Mouse (Mus musculus): ENCODE measurements around the gene Gsta3. TPM values are rescaled to one million over a fixed set of nuclear protein-coding genes. Genes with fewer than 3 reads are reported as not detected.
"Not testable (repeated sequence)": the region's sequence is repeated elsewhere in the genome, so short reads cannot be mapped to it uniquely, and the experiment has no call there.

Gene Gsta3
- polyA plus RNA-seq, 1 experiment from 2014 or later, result 10.3 TPM

GRCm38 (mm10) chr1:21274437-21275040, 34.1 kb downstream of the Gsta3 start:
- Histone ChIP-seq H3K9ac (no peak overlapping the region), H3K9me3 (replicated peaks) (no peaks in the 10 kb centered on the region), H3K4me3 (replicated peaks) (no peak overlapping the region), H3K4me1 (0 out of 2 replicates have a peak, but pooled peaks cover 6% of the 10 kb centered on the region), H3K36me3 (no peaks in the 10 kb centered on the region), H3K4me2 (replicated peaks) (no peak overlapping the region), H3K27me3 (no peaks in the 10 kb centered on the region), H3K27ac (replicated peaks) (no peak overlapping the region)
- 62% methylated on average over 2 of the region's 2 CpGs for WGBS
- ATAC-seq (ENCODE audit: insufficient number of reproducible peaks, low FRiP score, low TSS enrichment, low read depth), result no peak

- not testable (repeated sequence) for H3K4me2 ChIP-seq (replicated peaks)
These were observed 35.0 kb downstream of the Gsta3 start for GRCm38 (mm10) chr1:21275366-21275765.

GRCm38 (mm10) chr1:21276158-21276557, 35.8 kb downstream of the Gsta3 start:
- H3K4me3 ChIP-seq (replicated peaks); H3K4me1 ChIP-seq; ATAC-seq (ENCODE audit: insufficient number of reproducible peaks, low FRiP score, low TSS enrichment, low read depth); H3K9ac ChIP-seq; H3K27me3 ChIP-seq; H3K4me2 ChIP-seq (replicated peaks); H3K36me3 ChIP-seq; H3K27ac ChIP-seq (replicated peaks); H3K9me3 ChIP-seq (replicated peaks): not testable (repeated sequence)
- 42% methylated on average over 2 of the region's 2 CpGs for WGBS

More at GRCm38 (mm10) chr1:21275366-21275765, 35.0 kb downstream of the Gsta3 start:
- WGBS, result 84% methylated on average over 5 of the region's 5 CpGs
- H3K27me3 ChIP-seq; H3K27ac ChIP-seq (replicated peaks); H3K9ac ChIP-seq; H3K36me3 ChIP-seq; ATAC-seq (ENCODE audit: insufficient number of reproducible peaks, low FRiP score, low TSS enrichment, low read depth); H3K4me1 ChIP-seq; H3K9me3 ChIP-seq (replicated peaks); H3K4me3 ChIP-seq (replicated peaks): not testable (repeated sequence)

DNA sequence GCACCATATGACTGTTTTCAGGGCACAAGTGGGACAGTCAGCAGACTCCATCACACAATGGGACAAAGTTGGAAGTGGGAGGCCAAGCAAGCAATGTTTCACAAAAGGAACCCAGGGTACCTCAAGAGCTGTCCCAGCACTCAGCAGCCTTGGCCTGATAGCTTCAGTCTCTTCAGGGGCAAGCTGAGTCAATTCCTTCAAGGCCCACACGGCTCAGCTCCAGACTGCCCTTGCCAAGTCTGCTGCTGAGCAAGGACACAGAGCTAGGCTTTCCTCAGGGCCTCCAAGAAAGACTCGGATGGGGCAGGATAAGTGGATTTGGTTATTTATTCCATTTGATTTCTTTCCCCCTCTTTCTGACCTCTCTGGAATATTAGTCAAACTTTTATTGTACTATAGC, 39.9 kb downstream of the Gsta3 start:
- no peaks in the 10 kb centered on the region for H3K4me1 ChIP-seq
- no peaks in the 10 kb centered on the region for H3K27me3 ChIP-seq
- no peaks in the 10 kb centered on the region for H3K9me3 ChIP-seq (replicated peaks)
- H3K27ac ChIP-seq (replicated peaks), result no peak overlapping the region
- 74% methylated on average over 2 of the region's 2 CpGs for WGBS
- no peak overlapping the region for H3K9ac ChIP-seq
- H3K4me3 ChIP-seq (replicated peaks), result no peak overlapping the region
- H3K36me3 ChIP-seq, result no peaks in the 10 kb centered on the region
- no peak overlapping the region for H3K4me2 ChIP-seq (replicated peaks)
- no peak for ATAC-seq (ENCODE audit: insufficient number of reproducible peaks, low FRiP score, low TSS enrichment, low read depth)

DNA sequence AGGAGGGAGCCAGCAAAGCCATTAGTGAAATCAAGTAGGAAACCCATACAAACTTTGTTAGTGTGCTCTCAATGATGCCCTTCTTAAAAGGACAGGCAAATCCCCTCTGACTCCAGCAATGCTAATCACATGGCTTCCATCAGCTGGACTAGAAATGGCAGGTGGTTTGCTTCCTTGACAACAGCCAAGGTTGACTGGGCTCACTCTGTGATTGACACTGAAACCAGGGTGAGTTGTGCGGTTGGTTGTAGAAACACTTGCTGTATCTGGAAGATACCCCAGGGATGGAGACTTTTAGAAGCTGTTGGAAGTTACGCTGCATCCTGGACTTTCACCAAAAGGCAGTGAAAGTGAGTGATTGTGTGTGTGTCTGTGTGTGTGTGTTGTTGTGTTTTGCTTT, 44.3 kb downstream of the Gsta3 start:
- H3K9ac ChIP-seq; ATAC-seq (ENCODE audit: insufficient number of reproducible peaks, low FRiP score, low TSS enrichment, low read depth); H3K36me3 ChIP-seq; H3K27me3 ChIP-seq; H3K27ac ChIP-seq (replicated peaks); H3K4me3 ChIP-seq (replicated peaks); H3K9me3 ChIP-seq (replicated peaks); H3K4me1 ChIP-seq; H3K4me2 ChIP-seq (replicated peaks): not testable (repeated sequence)
- 86% methylated on average over 2 of the region's 2 CpGs for WGBS

DNA sequence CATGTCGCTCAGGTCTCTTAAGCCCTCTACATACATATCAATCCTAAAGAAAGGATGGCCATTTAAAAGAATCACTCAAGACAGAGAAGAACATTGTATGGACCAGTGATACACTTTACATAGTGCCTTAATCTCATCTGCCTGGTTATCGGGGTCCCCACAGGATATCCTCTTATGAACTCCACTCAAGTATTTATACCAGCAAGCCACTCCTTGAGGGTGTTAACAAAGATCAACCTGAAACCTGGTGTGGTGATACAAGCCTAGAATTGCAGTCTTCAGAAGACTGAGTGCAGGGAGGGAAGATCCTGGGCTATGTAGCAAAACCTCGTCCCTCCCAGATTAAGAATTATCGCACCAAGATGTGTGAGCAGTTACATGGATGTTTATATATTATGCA, 51.0 kb downstream of the Gsta3 start:
- no peaks in the 10 kb centered on the region for H3K36me3 ChIP-seq
- H3K27me3 ChIP-seq, result no peaks in the 10 kb centered on the region
- H3K9me3 ChIP-seq (replicated peaks), result no peaks in the 10 kb centered on the region
- no peak overlapping the region for H3K27ac ChIP-seq (replicated peaks)
- no peak for ATAC-seq (ENCODE audit: insufficient number of reproducible peaks, low FRiP score, low TSS enrichment, low read depth)
- no peak overlapping the region for H3K4me3 ChIP-seq (replicated peaks)
- no peak overlapping the region for H3K4me2 ChIP-seq (replicated peaks)
- 89% methylated on average over 4 of the region's 4 CpGs for WGBS
- no peak overlapping the region for H3K9ac ChIP-seq
- no peaks in the 10 kb centered on the region for H3K4me1 ChIP-seq

- no peak overlapping the region for H3K9ac ChIP-seq
- 70% methylated on average over 1 of the region's 1 CpGs for WGBS
These were observed 52.2 kb downstream of the Gsta3 start for GRCm38 (mm10) chr1:21292590-21292989.

DNA sequence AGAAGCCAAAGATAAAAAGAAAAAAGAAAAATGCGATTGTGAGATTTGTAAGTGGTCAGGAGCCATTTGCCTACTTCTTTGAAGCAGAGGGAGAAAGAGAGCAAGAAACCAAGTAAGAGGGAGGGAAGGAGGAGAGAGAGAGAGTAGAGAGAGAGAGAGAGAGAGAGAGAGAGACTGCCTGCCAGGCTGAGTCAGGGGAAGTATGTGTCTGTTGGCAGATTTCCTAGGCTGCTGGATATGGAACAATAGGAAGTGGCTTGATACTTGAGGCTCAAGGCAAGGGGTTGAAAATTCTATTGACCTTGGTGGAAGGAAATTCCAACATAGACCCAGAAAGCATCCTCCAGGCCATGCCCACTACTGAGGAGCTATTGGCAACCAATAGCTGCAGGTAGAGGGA, 55.8 kb downstream of the Gsta3 start:
- no peak overlapping the region for H3K4me2 ChIP-seq (replicated peaks)
- H3K27me3 ChIP-seq, result no peaks in the 10 kb centered on the region
- no peaks in the 10 kb centered on the region for H3K9me3 ChIP-seq (replicated peaks)
- ATAC-seq (ENCODE audit: insufficient number of reproducible peaks, low FRiP score, low TSS enrichment, low read depth), result no peak
- H3K9ac ChIP-seq, result no peak overlapping the region
- no peak overlapping the region for H3K27ac ChIP-seq (replicated peaks)
- no peak overlapping the region for H3K4me3 ChIP-seq (replicated peaks)
- WGBS, result 91% methylated on average over 1 of the region's 1 CpGs
- H3K4me1 ChIP-seq, result no peaks in the 10 kb centered on the region
- H3K36me3 ChIP-seq, result no peaks in the 10 kb centered on the region

More at GRCm38 (mm10) chr1:21292590-21292989, 52.2 kb downstream of the Gsta3 start:
- no peak overlapping the region for H3K4me3 ChIP-seq (replicated peaks)
- no peaks in the 10 kb centered on the region for H3K9me3 ChIP-seq (replicated peaks)
- H3K36me3 ChIP-seq, result no peaks in the 10 kb centered on the region
- no peaks in the 10 kb centered on the region for H3K27me3 ChIP-seq
- no peak overlapping the region for H3K27ac ChIP-seq (replicated peaks)
- ATAC-seq (ENCODE audit: insufficient number of reproducible peaks, low FRiP score, low TSS enrichment, low read depth), result no peak
- H3K4me1 ChIP-seq, result no peaks in the 10 kb centered on the region
- no peak overlapping the region for H3K4me2 ChIP-seq (replicated peaks)

DNA sequence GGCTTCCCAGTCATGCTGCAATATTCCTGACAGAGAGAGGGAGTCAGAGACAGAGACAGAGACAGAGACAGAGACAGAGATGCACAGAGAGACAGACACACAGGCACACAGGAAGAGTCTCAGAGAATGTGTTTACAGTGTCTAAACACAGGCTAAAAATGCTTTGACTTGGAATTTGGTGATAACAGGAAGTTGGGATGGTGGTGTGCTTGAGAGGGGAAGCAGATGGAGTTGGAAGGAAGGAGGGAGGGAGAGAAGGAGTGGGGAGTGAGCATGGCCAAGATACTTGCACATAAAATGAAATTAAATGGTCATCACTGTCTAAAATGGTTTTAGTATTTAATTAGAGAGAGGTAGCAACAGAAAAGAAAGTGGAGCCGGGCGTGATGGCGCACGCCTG, 57.7 kb downstream of the Gsta3 start:
- Histone ChIP-seq H3K9ac (no peak overlapping the region), H3K4me3 (replicated peaks) (no peak overlapping the region), H3K36me3 (no peaks in the 10 kb centered on the region), H3K4me1 (no peaks in the 10 kb centered on the region), H3K27me3 (no peaks in the 10 kb centered on the region), H3K4me2 (replicated peaks) (no peak overlapping the region), H3K27ac (replicated peaks) (no peak overlapping the region), H3K9me3 (replicated peaks) (no peaks in the 10 kb centered on the region)
- no peak for ATAC-seq (ENCODE audit: insufficient number of reproducible peaks, low FRiP score, low TSS enrichment, low read depth)
- 98% methylated on average over 4 of the region's 4 CpGs for WGBS

GRCm38 (mm10) chr1:21299826-21300225, 59.4 kb downstream of the Gsta3 start:
- Histone ChIP-seq H3K4me2 (replicated peaks) (no peak overlapping the region), H3K4me1 (no peaks in the 10 kb centered on the region), H3K36me3 (no peaks in the 10 kb centered on the region), H3K27ac (replicated peaks) (no peak overlapping the region), H3K27me3 (no peaks in the 10 kb centered on the region), H3K9ac (no peak overlapping the region), H3K4me3 (replicated peaks) (no peak overlapping the region), H3K9me3 (replicated peaks) (no peaks in the 10 kb centered on the region)
- 47% methylated on average over 3 of the region's 3 CpGs for WGBS
- no peak for ATAC-seq (ENCODE audit: insufficient number of reproducible peaks, low FRiP score, low TSS enrichment, low read depth)

GRCm38 (mm10) chr1:21301686-21302085, 61.3 kb downstream of the Gsta3 start:
- WGBS, result 78% methylated on average over 3 of the region's 3 CpGs

GRCm38 (mm10) chr1:21304174-21304573, 63.8 kb downstream of the Gsta3 start:
- Histone ChIP-seq H3K27me3 (no peaks in the 10 kb centered on the region), H3K9ac (no peak overlapping the region), H3K9me3 (replicated peaks) (no peaks in the 10 kb centered on the region), H3K4me3 (replicated peaks) (no peak overlapping the region), H3K4me2 (replicated peaks) (no peak overlapping the region), H3K36me3 (no peaks in the 10 kb centered on the region), H3K27ac (replicated peaks) (no peak overlapping the region), H3K4me1 (no peaks in the 10 kb centered on the region)
- ATAC-seq (ENCODE audit: insufficient number of reproducible peaks, low FRiP score, low TSS enrichment, low read depth), result no peak
- WGBS, result 63% methylated on average over 3 of the region's 3 CpGs

More at GRCm38 (mm10) chr1:21301686-21302085, 61.3 kb downstream of the Gsta3 start:
- Histone ChIP-seq H3K36me3 (no peaks in the 10 kb centered on the region), H3K4me2 (replicated peaks) (no peak overlapping the region), H3K4me1 (no peaks in the 10 kb centered on the region), H3K4me3 (replicated peaks) (no peak overlapping the region), H3K9ac (no peak overlapping the region), H3K27ac (replicated peaks) (no peak overlapping the region), H3K27me3 (no peaks in the 10 kb centered on the region), H3K9me3 (replicated peaks) (no peaks in the 10 kb centered on the region)
- ATAC-seq (ENCODE audit: insufficient number of reproducible peaks, low FRiP score, low TSS enrichment, low read depth), result no peak

Data from embryonic facial prominence, embryonic 15.5 days (tissue).